Mouse (Mus musculus): ENCODE measurements around the gene Slc41a2.
"Not testable (repeated sequence)": the region's sequence is repeated elsewhere in the genome, so short reads cannot be mapped to it uniquely, and the experiment has no call there.

Slc41a2 gene

GRCm38 (mm10) chr10:83337159-83337951 is at the start of gene Slc41a2:
Slc41a2 (minus strand) TSS chr10:83337882.
- DNase-seq = peak; percentile 81

- no peak for DNase-seq
Measured at GRCm38 (mm10) chr10:83385330-83385910, 47.7 kb upstream of the Slc41a2 start.

GRCm38 (mm10) chr10:83384456-83385215 is 47.0 kb upstream of the Slc41a2 start:
- DNase-seq = no peak

GRCm38 (mm10) chr10:83383863-83384262 is 46.2 kb upstream of the Slc41a2 start:
- DNase-seq = no peak

- DNase-seq = no peak
Measured at GRCm38 (mm10) chr10:83382988-83383387, 45.3 kb upstream of the Slc41a2 start.

GRCm38 (mm10) chr10:83382528-83382927 is 44.8 kb upstream of the Slc41a2 start:
- DNase-seq = no peak

- no peak for DNase-seq
Measured at GRCm38 (mm10) chr10:83380501-83380900, 42.8 kb upstream of the Slc41a2 start.

- DNase-seq = no peak
Measured at GRCm38 (mm10) chr10:83378083-83378833, 40.6 kb upstream of the Slc41a2 start.

GRCm38 (mm10) chr10:83376911-83377682 is 39.4 kb upstream of the Slc41a2 start:
- no peak for DNase-seq

- not testable (repeated sequence) for DNase-seq
Measured at GRCm38 (mm10) chr10:83375458-83375857, 37.8 kb upstream of the Slc41a2 start.

- DNase-seq = no peak
Measured at GRCm38 (mm10) chr10:83374045-83374656, 36.5 kb upstream of the Slc41a2 start.

GRCm38 (mm10) chr10:83368918-83369317 is 31.2 kb upstream of the Slc41a2 start:
- no peak for DNase-seq

GRCm38 (mm10) chr10:83363451-83363850 is 25.8 kb upstream of the Slc41a2 start:
- DNase-seq = no peak

GRCm38 (mm10) chr10:83361643-83362382 is 24.1 kb upstream of the Slc41a2 start:
- DNase-seq = no peak

GRCm38 (mm10) chr10:83360356-83360755 is 22.7 kb upstream of the Slc41a2 start:
- no peak for DNase-seq

- peak; percentile 96 for DNase-seq
Measured at GRCm38 (mm10) chr10:83359956-83360355, 22.3 kb upstream of the Slc41a2 start, which contains the start of gene D10Wsu102e. D10Wsu102e (plus strand) TSS chr10:83360221.

- no peak for DNase-seq
Measured at GRCm38 (mm10) chr10:83359451-83359850, 21.8 kb upstream of the Slc41a2 start.

GRCm38 (mm10) chr10:83356416-83356815 is 18.7 kb upstream of the Slc41a2 start:
- no peak for DNase-seq

- no peak for DNase-seq
Measured at GRCm38 (mm10) chr10:83354333-83354719, 16.6 kb upstream of the Slc41a2 start.

GRCm38 (mm10) chr10:83353680-83354332 is 16.1 kb upstream of the Slc41a2 start:
- no peak for DNase-seq

Measured in right cerebral cortex, postnatal 25 days (tissue).